Mouse (Mus musculus) midbrain, postnatal 0 days (tissue): ENCODE measurements around the gene Eif4b. TPM values are rescaled to one million over a fixed set of nuclear protein-coding genes. Genes with fewer than 3 reads are reported as not detected.

Experiments used
- ATAC-seq: fragments of 200-750 bp; cut with Nextera tagmentation; 2 replicates; pipeline ENCODE4 v1.8.0; 2017; ENCODE audit warnings: moderate number of reproducible peaks, mild to moderate bottlenecking, moderate TSS enrichment, moderate library complexity; ENCODE audit not compliant: low FRiP score
- DNase-seq: peaks from one replicate; pipeline ENCODE4 v3.0.0-alpha.2; 2015; ENCODE audit warnings: low spot score
- H3K27ac ChIP-seq: fragments of 300-500 bp; sonication (generic); 2 replicates; pipeline ENCODE4 v1.5.1; 2014; ENCODE audit warnings: low read depth, mild to moderate bottlenecking, low read length, mixed read lengths
- H3K27me3 ChIP-seq: fragments of 300-500 bp; sonication (generic); 2 replicates; pipeline ENCODE4 v1.6.1; 2014; ENCODE audit warnings: low read length, control low read depth, mixed read lengths; ENCODE audit not compliant: insufficient read depth
- H3K36me3 ChIP-seq: fragments of 300-500 bp; sonication (generic); 2 replicates; pipeline ENCODE4 v1.6.1; 2014; ENCODE audit warnings: low read length, control low read depth, mixed read lengths; ENCODE audit not compliant: insufficient read depth
- H3K4me1 ChIP-seq: fragments of 300-500 bp; sonication (generic); 2 replicates; pipeline ENCODE4 v1.6.1; 2014; ENCODE audit warnings: mild to moderate bottlenecking, control low read depth, antibody characterized with exemption, low read length, mixed read lengths; ENCODE audit not compliant: insufficient read depth
- H3K4me2 ChIP-seq: fragments of 300-500 bp; sonication (generic); 2 replicates; pipeline ENCODE4 v1.6.1; 2014; ENCODE audit warnings: low read depth, mild to moderate bottlenecking, low read length, mixed read lengths; ENCODE audit not compliant: poor library complexity, severe bottlenecking
- H3K4me3 ChIP-seq: fragments of 300-500 bp; sonication (generic); 2 replicates; pipeline ENCODE4 v1.5.1; 2014; ENCODE audit warnings: low read depth, mild to moderate bottlenecking, low read length, moderate library complexity
- H3K9ac ChIP-seq: fragments of 300-500 bp; sonication (generic); replicated peaks from 2 replicates; pipeline ENCODE4 v1.6.1; 2014; ENCODE audit warnings: mild to moderate bottlenecking, low read length, moderate library complexity, mixed read lengths; ENCODE audit not compliant: poor library complexity, severe bottlenecking
- H3K9me3 ChIP-seq: fragments of 300-500 bp; sonication (generic); 2 replicates; pipeline ENCODE4 v1.6.1; 2016; ENCODE audit warnings: low read length, control low read depth
- CTCF ChIP-seq: IDR thresholded peaks from 2 replicates; pipeline ENCODE4 v1.5.1; 2016; ENCODE audit warnings: antibody characterized with exemption, mild to moderate bottlenecking
- WGBS: fragments of 180-500 bp; shearing (Covaris S2); extraction: QIAGEN DNeasy Blood & Tissue Kit; methylation state at CpG from one replicate; pipeline ENCODE4 v1.1.7; 2014; 5-methylcytosine and 5-hydroxymethylcytosine counted together
- polyA plus RNA-seq: library from polyadenylated mRNA; unstranded; fragments of >200 nt; fragmentation: Nextera tagmentation; extraction: Ambion mirVana; gene quantifications from 2 replicates; pipeline ENCODE4 v1.2.1, GENCODE M21; 2015
- total RNA-seq: library from RNA; depleted of rRNA; stranded (reverse); fragments of >200 nt; gene quantifications from 2 replicates; pipeline ENCODE4 v1.2.3, GENCODE M21; 2014

The Eif4b gene
- total and polyA plus RNA-seq, 2 experiments from 2014 or later = 68.2 to 161 TPM

GRCm38 (mm10) chr15:102080429-102080828 is 6.9 kb downstream of the Eif4b start:
- DNase-seq = no peak
- peaks cover under 1% of the 10 kb centered on the region; the same call in 1 of the 2 replicates for H3K4me1 ChIP-seq
- no peak overlapping the region for H3K4me2 ChIP-seq
- H3K27ac ChIP-seq = no peak overlapping the region
- no peak overlapping the region for H3K9ac ChIP-seq
- WGBS = 67% methylated on average over 2 of the region's 2 CpGs
- no peaks in the 10 kb centered on the region for H3K27me3 ChIP-seq
- no peaks in the 10 kb centered on the region for H3K9me3 ChIP-seq
- peaks cover 12% of the 10 kb centered on the region for H3K36me3 ChIP-seq
- H3K4me3 ChIP-seq = no peak overlapping the region
- no peak for ATAC-seq
- TF ChIP-seq CTCF = peak; percentile 45

GRCm38 (mm10) chr15:102082148-102082547 is 8.6 kb downstream of the Eif4b start:
- no peaks in the 10 kb centered on the region for H3K4me1 ChIP-seq
- H3K9ac ChIP-seq = no peak overlapping the region
- H3K27ac ChIP-seq = no peak overlapping the region
- H3K9me3 ChIP-seq = no peaks in the 10 kb centered on the region
- no peak overlapping the region for H3K4me3 ChIP-seq
- ATAC-seq = no peak
- no peaks in the 10 kb centered on the region for H3K27me3 ChIP-seq
- no peak for TF ChIP-seq CTCF
- 94% methylated on average over 4 of the region's 4 CpGs for WGBS
- DNase-seq = no peak
- H3K36me3 ChIP-seq = peaks cover 19% of the 10 kb centered on the region
- no peak overlapping the region for H3K4me2 ChIP-seq

GRCm38 (mm10) chr15:102083028-102083427 is 9.5 kb downstream of the Eif4b start:
- H3K9me3 ChIP-seq = no peaks in the 10 kb centered on the region
- no peak for DNase-seq
- H3K4me1 ChIP-seq = no peaks in the 10 kb centered on the region
- H3K27ac ChIP-seq = no peak overlapping the region
- ATAC-seq = no peak
- WGBS = 89% methylated on average over 4 of the region's 4 CpGs
- no peak overlapping the region for H3K4me2 ChIP-seq
- no peak overlapping the region for H3K4me3 ChIP-seq
- no peaks in the 10 kb centered on the region for H3K27me3 ChIP-seq
- TF ChIP-seq CTCF = no peak
- H3K36me3 ChIP-seq = peaks cover 26% of the 10 kb centered on the region
- no peak overlapping the region for H3K9ac ChIP-seq

GRCm38 (mm10) chr15:102089914-102090585 is 16.5 kb downstream of the Eif4b start:
- DNase-seq = no peak

GRCm38 (mm10) chr15:102091063-102091679 is 17.6 kb downstream of the Eif4b start:
- Histone ChIP-seq H3K9ac (no peak overlapping the region), H3K4me2 (no peak overlapping the region), H3K27me3 (no peaks in the 10 kb centered on the region), H3K4me1 (no peaks in the 10 kb centered on the region), H3K36me3 (peaks cover 85% of the 10 kb centered on the region), H3K27ac (no peak overlapping the region), H3K9me3 (no peaks in the 10 kb centered on the region), H3K4me3 (no peak overlapping the region)
- ATAC-seq (no peak), DNase-seq (no peak)
- WGBS = 92% methylated on average over 12 of the region's 12 CpGs
- TF ChIP-seq CTCF = no peak

More at GRCm38 (mm10) chr15:102089914-102090585, 16.5 kb downstream of the Eif4b start:
- Histone ChIP-seq H3K36me3 (peaks cover 78% of the 10 kb centered on the region), H3K27ac (no peak overlapping the region), H3K9ac (no peak overlapping the region), H3K27me3 (no peaks in the 10 kb centered on the region), H3K4me2 (no peak overlapping the region), H3K4me1 (no peaks in the 10 kb centered on the region), H3K9me3 (no peaks in the 10 kb centered on the region), H3K4me3 (no peak overlapping the region)
- ATAC-seq = no peak
- 82% methylated on average over 12 of the region's 12 CpGs for WGBS
- TF ChIP-seq CTCF = no peak

- H3K4me3 ChIP-seq = no peak overlapping the region
- no peaks in the 10 kb centered on the region for H3K9me3 ChIP-seq
- no peak overlapping the region for H3K27ac ChIP-seq
- no peak for TF ChIP-seq CTCF
- no peak overlapping the region for H3K9ac ChIP-seq
- H3K4me1 ChIP-seq = no peaks in the 10 kb centered on the region
- no peak overlapping the region for H3K4me2 ChIP-seq
- H3K36me3 ChIP-seq = peaks cover 83% of the 10 kb centered on the region
- no peak for ATAC-seq
- 93% methylated on average over 1 of the region's 1 CpGs for WGBS
- H3K27me3 ChIP-seq = no peaks in the 10 kb centered on the region
- no peak for DNase-seq
Observed at GRCm38 (mm10) chr15:102091688-102092087, 18.1 kb downstream of the Eif4b start.
